ENCODE assay signal across 36 mouse cellular contexts in genomic region chr4:155402489-155402888, GRCm38 (mm10). TPM values are rescaled to one million over a fixed set of nuclear protein-coding genes. Genes with fewer than 3 reads are reported as not detected.
"Had no signal": no experiment of that assay in that cellular context is flagged by ENCODE, and none has a peak within 500 bp of the region (broad histone marks: within the 10 kb centered on the region; RNA-seq: fewer than 3 reads in every experiment).

No protein-coding gene starts in this region.

- DNase-seq: left cerebral cortex, postnatal 4 days; liver; liver, embryonic 13.5 days; liver, postnatal 0 days; lung, adult 18-20 months; lung, adult 2 months; lung, embryonic 14.5 days; lung, postnatal 10 days; lung, postnatal 14 days; lung, postnatal 36 days; lung, postnatal 4 days; midbrain, embryonic 14.5 days had no signal

- H3K4me2 ChIP-seq: limb, embryonic 12.5 days; limb, embryonic 13.5 days; limb, embryonic 15.5 days; liver, embryonic 11.5 days; liver, embryonic 12.5 days; liver, embryonic 13.5 days; liver, embryonic 15.5 days; lung, embryonic 14.5 days; lung, embryonic 15.5 days; midbrain, embryonic 11.5 days; midbrain, embryonic 12.5 days; midbrain, embryonic 13.5 days; midbrain, embryonic 15.5 days had no signal

- H3K27ac ChIP-seq: limb, embryonic 10.5 days; limb, embryonic 12.5 days; limb, embryonic 13.5 days; limb, embryonic 15.5 days; liver, embryonic 12.5 days; liver, embryonic 13.5 days; liver, embryonic 14.5 days; liver, embryonic 15.5 days; lung, embryonic 15.5 days; macrophage; midbrain, embryonic 10.5 days; midbrain, embryonic 12.5 days; midbrain, embryonic 13.5 days; midbrain, embryonic 15.5 days had no signal

- H3K9ac ChIP-seq: limb, embryonic 12.5 days; limb, embryonic 13.5 days; limb, embryonic 15.5 days; liver, embryonic 12.5 days; liver, embryonic 13.5 days; liver, embryonic 14.5 days; liver, embryonic 15.5 days; liver, postnatal 0 days; lung, embryonic 14.5 days; lung, embryonic 15.5 days; midbrain, embryonic 12.5 days; midbrain, embryonic 13.5 days; midbrain, embryonic 15.5 days had no signal

- H3K9me3 ChIP-seq: limb, embryonic 10.5 days; limb, embryonic 13.5 days; limb, embryonic 15.5 days; liver, embryonic 12.5 days; liver, embryonic 13.5 days; liver, embryonic 15.5 days; lung, embryonic 15.5 days; midbrain, embryonic 10.5 days; midbrain, embryonic 12.5 days; midbrain, embryonic 13.5 days; midbrain, embryonic 15.5 days had no signal

- H3K36me3 ChIP-seq: limb, embryonic 10.5 days; limb, embryonic 12.5 days; limb, embryonic 13.5 days; limb, embryonic 15.5 days; liver, embryonic 12.5 days; liver, embryonic 13.5 days; liver, embryonic 15.5 days; lung, embryonic 15.5 days; midbrain, embryonic 10.5 days; midbrain, embryonic 12.5 days; midbrain, embryonic 13.5 days; midbrain, embryonic 15.5 days had no signal

- H3K4me3 ChIP-seq: limb, embryonic 10.5 days; limb, embryonic 12.5 days; limb, embryonic 13.5 days; limb, embryonic 15.5 days; liver, embryonic 12.5 days; liver, embryonic 13.5 days; liver, embryonic 15.5 days; lung, embryonic 15.5 days; megakaryocyte, embryonic 14.5 days; midbrain, embryonic 10.5 days; midbrain, embryonic 12.5 days; midbrain, embryonic 13.5 days; midbrain, embryonic 15.5 days; myocyte had no signal

- ATAC-seq: liver, embryonic 12.5 days; liver, postnatal 0 days; lung, postnatal 0 days; midbrain, embryonic 13.5 days; midbrain, embryonic 15.5 days; midbrain, embryonic 16.5 days had no signal

RNA-seq across cellular contexts. Expression of gene Gabrd, which starts 4.6 kb away (rescaled TPM):
- total RNA-seq: megakaryocyte progenitor cell, adult 5-6 weeks had no signal
- polyA plus RNA-seq: limb, embryonic 10.5 days; liver, embryonic 11.5 days; liver, embryonic 12.5 days; liver, embryonic 13.5 days; liver, embryonic 14.5 days; liver, embryonic 15.5 days; liver, embryonic 16.5 days; lung, embryonic 14.5 days; midbrain, embryonic 10.5 days; midbrain, embryonic 11.5 days; midbrain, embryonic 12.5 days; midbrain, embryonic 14.5 days; neural tube, embryonic 11.5 days had no signal

RNA-seq across cellular contexts. Expression of gene Cfap74, which starts 6.5 kb away (rescaled TPM):
- total RNA-seq: megakaryocyte-erythroid progenitor cell, adult 5-6 weeks had no signal

RNA-seq across cellular contexts. Expression of gene Prkcz, which starts 41.3 kb away (rescaled TPM):
- total RNA-seq: megakaryocyte progenitor cell, adult 5-6 weeks; megakaryocyte-erythroid progenitor cell, adult 5-6 weeks; monocyte, adult 5-6 weeks had no signal
- polyA plus RNA-seq: macrophage had no signal
